Mouse (Mus musculus): ENCODE data around the gene Arl16.

- no peak for TF ChIP-seq POLR2A (IDR thresholded peaks at IDR 0.05; ENCODE audit: insufficient read depth, low read depth, low read length)
- no peak for TF ChIP-seq CTCF (IDR thresholded peaks at IDR 0.05)
These were observed 33.0 kb upstream of the Arl16 start for GRCm38 (mm10) chr11:120500357-120500756.
